Mouse (Mus musculus) forebrain, embryonic 15.5 days (tissue): ENCODE data around the gene H6pd. TPM values are rescaled to one million over a fixed set of nuclear protein-coding genes. Genes with fewer than 3 reads are reported as not detected.
A peak's percentile ranks its signal among the peaks of the same experiment; 100 is the strongest.
"Not testable (repeated sequence)": the region's sequence is repeated elsewhere in the genome, so short reads cannot be mapped to it uniquely, and the experiment has no call there.

Source experiments
- ATAC-seq: fragments of 200-750 bp; cut with Nextera tagmentation; replicated peaks from 2 replicates; pipeline ENCODE4 v1.8.0; 2017; ENCODE audit warnings: mild to moderate bottlenecking, moderate TSS enrichment, moderate library complexity
- H3K27ac ChIP-seq: fragments of 300-500 bp; sonication (generic); replicated peaks from 2 replicates; pipeline ENCODE4 v1.5.1; 2015; ENCODE audit warnings: mild to moderate bottlenecking, inconsistent platforms
- H3K27me3 ChIP-seq: fragments of 300-500 bp; sonication (generic); 2 replicates; pipeline ENCODE4 v1.6.1; 2015; ENCODE audit warnings: inconsistent platforms
- H3K36me3 ChIP-seq: fragments of 300-500 bp; sonication (generic); 2 replicates; pipeline ENCODE4 v1.6.1; 2015; ENCODE audit warnings: mild to moderate bottlenecking, inconsistent platforms
- H3K4me1 ChIP-seq: fragments of 300-500 bp; sonication (generic); 2 replicates; pipeline ENCODE4 v1.6.1; 2015; ENCODE audit warnings: inconsistent platforms
- H3K4me2 ChIP-seq: fragments of 300-500 bp; sonication (generic); replicated peaks from 2 replicates; pipeline ENCODE4 v1.6.1; 2015; ENCODE audit warnings: mild to moderate bottlenecking, inconsistent platforms
- H3K4me3 ChIP-seq: fragments of 300-500 bp; sonication (generic); 2 replicates; pipeline ENCODE4 v1.5.1; 2015; ENCODE audit warnings: mild to moderate bottlenecking, inconsistent platforms
- H3K9ac ChIP-seq: fragments of 300-500 bp; sonication (generic); replicated peaks from 2 replicates; pipeline ENCODE4 v1.6.1; 2015; ENCODE audit warnings: mild to moderate bottlenecking, inconsistent platforms
- H3K9me3 ChIP-seq: fragments of 300-500 bp; sonication (generic); 2 replicates; pipeline ENCODE4 v1.6.1; 2016; ENCODE audit warnings: inconsistent platforms
- WGBS: fragments of 180-500 bp; shearing (Covaris S2); methylation state at CpG from one replicate; pipeline ENCODE4 v1.1.7; 2015; ENCODE audit warnings: mixed read lengths; 5-methylcytosine and 5-hydroxymethylcytosine counted together
- polyA plus RNA-seq: library from polyadenylated mRNA; unstranded; fragments of >200 nt; fragmentation: Nextera tagmentation; extraction: Ambion mirVana; gene quantifications from 2 replicates; pipeline ENCODE4 v1.2.1, GENCODE M21; 2015

H6pd gene
- polyA plus RNA-seq, 1 experiment from 2014 or later = 1.5 TPM

DNA sequence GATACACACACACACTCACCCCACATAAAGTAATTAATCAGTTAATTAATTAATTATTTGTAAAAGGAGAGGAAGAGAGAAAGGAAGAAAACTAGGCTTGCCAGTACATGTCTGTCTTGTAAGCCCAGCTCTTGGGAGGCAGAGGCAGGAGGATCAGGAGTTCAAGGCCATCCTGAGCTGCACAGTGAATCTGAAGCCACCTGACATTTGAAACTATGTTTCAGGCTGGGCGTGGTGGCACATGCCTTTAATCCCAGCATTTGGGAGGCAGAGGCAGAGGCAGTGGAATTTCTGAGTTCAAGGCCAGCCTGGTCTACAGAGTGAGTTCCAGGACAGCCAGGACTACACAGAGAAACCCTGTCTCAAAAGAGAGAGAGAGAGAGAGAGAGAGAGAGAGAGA is 32.0 kb upstream of the H6pd start:
- H3K27me3 ChIP-seq, H3K4me1 ChIP-seq, H3K9ac ChIP-seq, H3K4me3 ChIP-seq, H3K9me3 ChIP-seq, H3K36me3 ChIP-seq, H3K27ac ChIP-seq, ATAC-seq, H3K4me2 ChIP-seq: not testable (repeated sequence)
- 60% methylated on average over 1 of the region's 1 CpGs for WGBS

DNA sequence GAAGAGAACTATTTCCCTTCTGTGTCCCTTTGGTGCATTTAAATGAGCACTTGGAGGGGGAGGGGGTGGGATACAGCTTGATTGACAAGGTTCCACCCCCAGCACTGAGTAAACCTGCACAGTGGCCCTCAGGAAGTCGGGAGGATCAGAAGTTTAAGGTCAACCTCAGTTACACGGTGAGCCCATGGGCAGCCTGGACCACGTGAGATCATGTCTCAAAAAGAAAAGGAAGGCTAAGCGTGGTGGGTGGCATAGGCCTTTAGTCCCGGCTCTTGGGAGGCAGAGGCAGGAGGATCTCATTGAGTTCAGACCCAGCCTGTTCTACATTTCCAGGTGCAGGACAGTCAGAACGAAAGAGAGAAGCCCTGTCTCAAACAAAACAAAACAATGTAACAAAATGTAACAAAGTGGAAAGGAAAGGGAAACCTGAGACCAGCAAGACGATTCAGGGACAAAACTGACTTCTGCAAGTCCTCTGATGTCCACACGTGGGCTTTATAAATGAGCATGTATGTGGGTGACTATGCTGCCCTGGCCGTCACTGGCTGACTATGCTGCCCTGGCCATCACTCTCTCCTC is 31.3 kb upstream of the H6pd start:
- Histone ChIP-seq H3K27me3 (peaks cover 6% of the 10 kb centered on the region), H3K4me2 (no peak overlapping the region), H3K36me3 (no peaks in the 10 kb centered on the region), H3K4me1 (no peaks in the 10 kb centered on the region), H3K27ac (no peak overlapping the region), H3K4me3 (no peak overlapping the region), H3K9ac (no peak overlapping the region), H3K9me3 (no peaks in the 10 kb centered on the region)
- ATAC-seq = no peak
- WGBS = 79% methylated on average over 9 of the region's 9 CpGs

DNA sequence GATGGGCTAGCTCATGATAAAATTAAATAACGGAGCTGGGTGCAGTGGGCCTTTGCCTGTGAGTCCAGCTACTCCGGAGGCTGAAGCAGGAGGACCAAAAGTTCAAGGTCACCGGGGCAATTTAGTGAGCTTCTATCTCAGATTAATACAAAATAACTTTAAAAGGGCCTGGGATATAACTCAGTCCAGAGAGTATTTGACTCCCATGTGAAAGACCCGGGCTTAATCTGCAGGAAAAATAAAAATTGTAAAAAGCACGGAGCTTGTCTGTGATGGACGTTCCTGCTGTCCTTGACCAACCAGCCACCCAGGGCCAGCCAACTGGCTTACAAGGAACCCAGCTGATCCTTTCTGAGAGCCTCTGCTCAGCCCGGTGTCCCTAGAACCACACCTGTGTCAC is 29.7 kb upstream of the H6pd start:
- Histone ChIP-seq H3K27me3 (peaks cover 22% of the 10 kb centered on the region), H3K27ac (no peak overlapping the region), H3K36me3 (no peaks in the 10 kb centered on the region), H3K4me1 (0 out of 2 replicates have a peak, but pooled peaks cover under 1% of the 10 kb centered on the region), H3K4me2 (no peak overlapping the region), H3K9me3 (no peaks in the 10 kb centered on the region), H3K4me3 (no peak overlapping the region), H3K9ac (no peak overlapping the region)
- 91% methylated on average over 7 of the region's 7 CpGs for WGBS
- no peak for ATAC-seq

DNA sequence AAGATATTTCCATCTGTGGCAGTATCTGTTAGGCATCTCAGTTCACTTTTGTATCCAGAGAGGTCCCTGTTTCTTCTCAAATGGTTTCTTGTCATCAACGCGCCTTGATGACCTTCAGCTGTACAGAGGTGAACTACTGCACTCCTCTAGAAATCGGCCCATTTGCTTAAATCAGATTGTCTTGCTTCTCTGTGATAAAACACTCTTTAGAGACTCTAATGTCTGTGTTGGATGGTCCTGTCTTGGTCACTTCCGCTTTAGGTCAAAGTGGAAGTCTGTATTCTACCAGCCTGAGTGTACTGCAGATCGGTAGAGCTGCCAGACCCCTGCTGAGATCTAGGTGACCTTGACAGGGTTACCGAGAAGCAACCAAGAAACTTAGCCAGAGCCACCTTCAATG is 27.3 kb upstream of the H6pd start:
- peaks cover 11% of the 10 kb centered on the region for H3K4me1 ChIP-seq
- no peak overlapping the region for H3K27ac ChIP-seq
- 83% methylated on average over 6 of the region's 6 CpGs for WGBS
- no peak overlapping the region for H3K9ac ChIP-seq
- H3K36me3 ChIP-seq = no peaks in the 10 kb centered on the region
- H3K4me3 ChIP-seq = no peak overlapping the region
- peaks cover 46% of the 10 kb centered on the region for H3K27me3 ChIP-seq
- ATAC-seq = no peak
- H3K4me2 ChIP-seq = no peak overlapping the region
- H3K9me3 ChIP-seq = no peaks in the 10 kb centered on the region

DNA sequence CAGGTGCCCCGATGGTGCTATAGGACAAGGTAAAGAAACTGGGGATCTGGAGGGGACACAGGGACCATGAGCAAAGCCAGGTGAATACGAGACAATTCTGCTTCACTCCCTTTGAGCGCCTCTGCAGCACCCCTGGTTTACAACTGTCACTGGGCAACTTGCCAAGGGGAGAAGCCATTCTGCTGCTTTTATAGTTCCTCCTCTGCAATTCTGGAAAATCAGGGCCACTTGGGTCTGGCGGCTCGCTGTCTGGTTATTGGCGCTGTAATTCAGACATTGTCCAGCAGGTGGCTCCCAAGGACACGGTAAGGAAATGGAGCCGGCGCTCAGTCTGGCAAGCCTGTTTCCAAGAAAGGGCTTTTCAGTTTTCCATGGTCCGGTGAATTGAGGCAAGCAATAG is 26.5 kb upstream of the H6pd start:
- H3K27me3 ChIP-seq = peaks cover 54% of the 10 kb centered on the region
- peaks cover 19% of the 10 kb centered on the region for H3K4me1 ChIP-seq
- H3K9ac ChIP-seq = no peak overlapping the region
- no peak for ATAC-seq
- no peak overlapping the region for H3K27ac ChIP-seq
- no peaks in the 10 kb centered on the region for H3K36me3 ChIP-seq
- no peak overlapping the region for H3K4me3 ChIP-seq
- no peak overlapping the region for H3K4me2 ChIP-seq
- 11% methylated on average over 10 of the region's 10 CpGs for WGBS
- H3K9me3 ChIP-seq = no peaks in the 10 kb centered on the region

DNA sequence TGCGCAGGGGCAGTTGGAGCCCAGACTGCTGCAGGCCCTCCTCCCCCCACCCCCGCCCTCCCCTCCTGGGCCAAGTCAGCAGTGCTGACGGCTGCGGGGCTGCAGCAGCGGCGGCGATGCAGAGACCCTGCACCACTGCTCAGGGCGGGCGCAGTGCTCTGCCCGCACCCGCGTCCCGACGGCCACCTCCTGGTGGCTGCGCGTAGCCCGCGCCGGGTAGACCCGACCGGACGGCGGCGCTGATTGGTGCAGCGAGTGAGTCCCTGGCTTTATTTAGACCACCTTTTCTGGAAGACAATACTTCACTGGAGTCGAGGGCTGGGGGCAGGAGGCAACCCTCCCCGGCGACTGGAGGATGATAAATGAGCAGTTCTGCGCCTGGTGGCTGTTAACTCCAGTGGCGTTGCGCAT is 24.4 kb upstream of the H6pd start:
- no peaks in the 10 kb centered on the region for H3K36me3 ChIP-seq
- peak overlapping the region; percentile 27 for H3K4me2 ChIP-seq
- no peak overlapping the region for H3K9ac ChIP-seq
- no peak overlapping the region for H3K27ac ChIP-seq
- no peak for ATAC-seq
- H3K4me3 ChIP-seq = peak overlapping the region; percentile 13; the same call in 1 of the 2 replicates
- under 1% methylated on average over 30 of the region's 31 CpGs for WGBS
- H3K4me1 ChIP-seq = peaks cover 28% of the 10 kb centered on the region
- H3K9me3 ChIP-seq = no peaks in the 10 kb centered on the region
- H3K27me3 ChIP-seq = peaks cover 68% of the 10 kb centered on the region

DNA sequence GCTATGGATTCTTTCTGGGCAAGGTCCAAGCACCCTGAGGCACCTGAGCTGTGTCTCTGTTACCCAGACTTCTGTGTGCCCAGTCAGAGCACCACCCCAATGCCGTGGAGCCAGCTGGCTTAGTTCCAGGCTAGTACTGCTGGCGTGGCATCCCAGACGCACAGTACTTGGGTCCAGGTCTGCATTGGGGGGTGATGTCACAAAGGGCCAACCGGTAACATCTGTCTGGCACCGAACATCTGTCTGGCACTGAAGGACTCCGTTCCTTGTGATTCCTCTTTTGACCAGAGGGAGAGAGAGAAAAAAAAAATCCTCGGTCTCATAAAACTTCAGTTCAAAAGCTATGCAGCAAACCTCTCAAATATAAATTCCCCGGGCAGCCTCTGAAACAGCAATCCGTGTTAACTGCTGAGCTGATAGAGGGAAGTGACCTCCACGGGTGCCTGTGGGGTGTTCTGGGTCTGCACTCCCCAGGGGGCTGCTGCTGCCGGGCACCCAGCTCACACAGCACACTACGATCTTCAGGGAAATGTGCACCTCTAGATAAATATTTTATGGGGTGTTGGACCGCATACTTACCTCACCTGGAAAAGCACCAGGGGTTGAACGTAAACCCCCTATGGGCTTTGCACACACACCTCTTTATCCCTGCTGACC is 22.5 kb upstream of the H6pd start:
- H3K36me3 ChIP-seq = no peaks in the 10 kb centered on the region
- peak overlapping the region; percentile 36 for H3K9ac ChIP-seq
- H3K4me2 ChIP-seq = peak overlapping the region; percentile 83
- no peak for ATAC-seq
- no peak overlapping the region for H3K27ac ChIP-seq
- H3K9me3 ChIP-seq = no peaks in the 10 kb centered on the region
- H3K27me3 ChIP-seq = peaks cover 74% of the 10 kb centered on the region
- WGBS = 17% methylated on average over 14 of the region's 14 CpGs
- peak overlapping the region; percentile 43 for H3K4me3 ChIP-seq
- peaks cover 28% of the 10 kb centered on the region for H3K4me1 ChIP-seq

DNA sequence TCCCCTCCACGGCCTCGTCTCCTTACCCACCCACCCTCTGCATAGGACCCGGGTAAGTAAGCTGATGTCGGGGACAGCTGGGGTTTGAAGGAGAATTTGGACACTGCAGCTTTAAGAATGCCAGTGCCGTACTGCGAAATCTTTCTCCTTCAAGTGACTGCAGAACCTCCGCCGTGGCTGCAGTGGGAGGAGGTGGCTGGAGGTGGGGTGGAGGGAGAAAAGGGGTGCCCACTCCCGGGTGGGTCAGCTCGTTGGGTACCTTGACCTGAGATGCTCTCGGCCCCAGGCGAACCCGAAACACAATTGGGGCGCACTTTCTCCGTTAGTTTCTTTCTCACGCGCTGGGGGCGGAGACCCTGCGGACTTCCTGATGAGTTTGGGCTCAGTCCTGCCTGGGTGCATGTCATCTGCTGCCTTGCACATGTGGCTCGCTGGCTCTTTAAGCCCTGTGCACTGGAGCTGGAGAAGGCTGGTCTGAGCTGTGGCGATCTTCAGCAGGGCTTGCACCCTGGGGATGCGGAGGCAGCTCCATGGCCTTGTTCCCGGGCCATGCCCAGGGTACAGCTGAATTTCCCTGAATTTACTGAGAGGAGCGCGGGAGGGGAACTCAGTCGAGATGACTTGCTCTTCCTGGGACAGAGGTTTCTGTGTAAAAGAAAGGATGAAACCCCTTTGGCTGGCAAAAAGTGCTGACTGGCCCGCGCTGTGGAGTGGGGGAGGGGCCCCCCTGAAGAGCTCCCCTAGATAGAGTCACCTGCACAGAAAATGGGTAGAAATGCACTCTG is 21.8 kb upstream of the H6pd start:
- peak overlapping the region; percentile 36 for H3K9ac ChIP-seq
- WGBS = under 1% methylated on average over 28 of the region's 28 CpGs
- ATAC-seq = peak; percentile 34; the same call in 1 of the 2 replicates
- peak overlapping the region; percentile 43 for H3K4me3 ChIP-seq
- H3K27me3 ChIP-seq = peaks cover 74% of the 10 kb centered on the region
- peaks cover 28% of the 10 kb centered on the region for H3K4me1 ChIP-seq
- no peaks in the 10 kb centered on the region for H3K9me3 ChIP-seq
- H3K4me2 ChIP-seq = peak overlapping the region; percentile 83
- H3K36me3 ChIP-seq = no peaks in the 10 kb centered on the region
- no peak overlapping the region for H3K27ac ChIP-seq

DNA sequence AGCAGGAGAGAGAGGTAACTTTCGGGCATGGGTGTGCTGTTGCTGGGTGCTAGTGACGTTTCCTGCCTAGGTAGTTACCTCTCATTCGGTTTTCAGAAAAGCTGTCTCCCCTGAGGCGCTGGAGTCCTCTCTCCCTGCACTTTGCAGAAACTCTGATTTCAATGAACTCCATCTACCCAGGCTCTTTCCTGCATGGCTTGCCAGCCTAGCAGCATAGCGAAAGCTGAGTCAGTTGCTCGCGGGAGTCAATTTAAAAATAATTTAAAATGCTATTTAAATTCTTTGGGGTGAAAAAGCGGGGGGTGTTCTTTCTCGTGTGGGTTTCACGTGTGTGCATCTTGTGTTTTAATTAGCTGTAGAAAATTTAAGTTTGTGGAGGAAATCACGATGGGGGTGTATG is 21.1 kb upstream of the H6pd start:
- ATAC-seq = no peak
- no peaks in the 10 kb centered on the region for H3K36me3 ChIP-seq
- H3K27me3 ChIP-seq = peaks cover 70% of the 10 kb centered on the region
- H3K4me3 ChIP-seq = peak overlapping the region; percentile 43; the same call in 1 of the 2 replicates
- no peak overlapping the region for H3K27ac ChIP-seq
- peak overlapping the region; percentile 83 for H3K4me2 ChIP-seq
- H3K4me1 ChIP-seq = peaks cover 28% of the 10 kb centered on the region
- WGBS = 2% methylated on average over 11 of the region's 11 CpGs
- no peak overlapping the region for H3K9ac ChIP-seq
- no peaks in the 10 kb centered on the region for H3K9me3 ChIP-seq

DNA sequence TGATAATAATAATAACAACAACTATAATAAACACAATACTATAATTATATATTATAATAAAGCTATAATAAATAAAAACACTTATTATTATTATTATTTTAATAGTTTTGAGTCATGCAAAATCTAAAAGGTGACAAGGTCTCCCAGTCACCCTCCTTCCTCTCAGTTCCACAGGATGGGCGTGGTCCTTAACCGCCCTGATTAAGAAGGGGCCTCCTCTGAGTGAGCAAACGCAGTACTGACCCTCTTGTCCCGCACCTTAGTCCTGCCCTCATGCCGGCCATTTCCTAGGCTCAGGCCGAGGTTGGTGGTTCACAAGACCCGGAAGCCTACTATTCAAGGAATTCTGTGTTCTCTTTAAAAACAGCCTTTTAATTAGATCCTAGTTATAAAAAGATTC is 14.7 kb upstream of the H6pd start:
- WGBS = 75% methylated on average over 7 of the region's 7 CpGs

DNA sequence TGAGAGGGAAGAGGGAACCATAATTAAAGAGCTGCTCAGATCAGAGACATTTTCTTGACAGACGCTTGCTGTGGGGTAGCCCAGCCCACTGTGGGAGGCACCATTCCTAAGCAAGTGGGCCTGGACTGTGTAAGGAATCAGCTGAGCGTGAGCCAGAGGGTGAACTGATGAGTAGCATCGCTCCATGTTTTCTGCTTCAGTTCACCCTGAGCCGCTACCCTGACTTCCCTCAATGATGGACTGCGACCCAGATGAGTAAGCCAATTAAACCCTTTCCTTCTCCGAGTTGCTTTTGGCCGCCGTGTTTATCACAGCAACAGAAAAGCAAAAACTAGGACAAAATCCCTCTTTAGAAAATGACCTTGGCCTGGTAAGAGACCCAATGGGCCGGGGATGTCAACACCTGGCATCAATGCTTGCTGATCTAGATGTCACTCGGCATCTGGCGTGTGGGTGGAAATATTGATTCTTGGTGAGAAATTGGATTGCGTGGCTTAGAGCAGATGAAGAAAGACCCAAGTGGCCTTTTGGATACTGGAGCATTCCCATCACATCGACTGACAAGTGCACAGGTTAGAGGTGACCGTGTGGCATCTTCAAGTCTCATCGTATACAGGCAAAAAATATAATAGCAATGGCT is 11.0 kb upstream of the H6pd start:
- Histone ChIP-seq H3K36me3 (no peaks in the 10 kb centered on the region), H3K9me3 (no peaks in the 10 kb centered on the region), H3K27me3 (0 out of 2 replicates have a peak, but pooled peaks cover 2% of the 10 kb centered on the region), H3K27ac (no peak overlapping the region), H3K4me3 (no peak overlapping the region), H3K4me1 (no peaks in the 10 kb centered on the region), H3K4me2 (no peak overlapping the region), H3K9ac (no peak overlapping the region)
- ATAC-seq = no peak
- 83% methylated on average over 15 of the region's 15 CpGs for WGBS

More for the DNA sequence above, 14.7 kb upstream of the H6pd start:
- no peak for ATAC-seq
- Histone ChIP-seq H3K4me1 (no peaks in the 10 kb centered on the region), H3K9ac (no peak overlapping the region), H3K27me3 (peaks cover 9% of the 10 kb centered on the region; the same call in 1 of the 2 replicates), H3K4me3 (no peak overlapping the region), H3K9me3 (no peaks in the 10 kb centered on the region), H3K27ac (no peak overlapping the region), H3K4me2 (no peak overlapping the region), H3K36me3 (no peaks in the 10 kb centered on the region)

DNA sequence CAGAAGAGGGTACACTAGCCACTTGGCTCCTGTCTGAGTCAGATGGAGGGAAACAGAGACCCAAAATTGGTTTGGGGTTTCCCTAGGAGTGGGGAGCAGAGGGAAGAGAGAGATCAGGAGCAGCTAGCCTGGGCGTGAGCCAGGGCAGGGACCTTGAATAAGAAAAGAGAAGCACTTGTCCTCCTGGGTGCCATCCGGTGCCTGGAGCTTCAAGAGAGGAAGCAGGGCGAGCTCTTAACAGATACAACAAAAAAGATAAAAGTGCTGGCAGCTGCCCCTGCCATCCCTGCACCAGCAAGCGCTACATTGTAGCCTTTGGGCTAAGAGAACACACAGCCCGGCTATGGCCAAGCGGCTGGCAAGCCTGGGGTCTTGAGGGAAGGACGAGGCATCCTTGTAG is 6.6 kb upstream of the H6pd start:
- Histone ChIP-seq H3K4me3 (no peak overlapping the region), H3K27me3 (0 out of 2 replicates have a peak, but pooled peaks cover 2% of the 10 kb centered on the region), H3K4me2 (no peak overlapping the region), H3K4me1 (no peaks in the 10 kb centered on the region), H3K36me3 (no peaks in the 10 kb centered on the region), H3K9ac (no peak overlapping the region), H3K9me3 (no peaks in the 10 kb centered on the region), H3K27ac (no peak overlapping the region)
- WGBS = 68% methylated on average over 7 of the region's 7 CpGs
- no peak for ATAC-seq
